Mouse (Mus musculus) thymus, postnatal 36 days (tissue): ENCODE results near the gene Eif4g3.
"Not testable (repeated sequence)": the region's sequence is repeated elsewhere in the genome, so short reads cannot be mapped to it uniquely, and the experiment has no call there.

Experiments
- DNase-seq, 2 experiments: peaks; one replicate each; pipeline ENCODE4 v3.0.0; 2022; ENCODE audit warnings: mixed read lengths in 2 of 2

Eif4g3 gene

GRCm38 (mm10) chr4:137992890-137993289 lies at the start of gene Eif4g3:
Gene Eif4g3, plus strand, starts transcription at chr4:137993022.
- no peak for DNase-seq

- DNase-seq: no peak
Observed at GRCm38 (mm10) chr4:137943540-137943939, 49.3 kb upstream of the Eif4g3 start.

- no peak for DNase-seq
Observed at GRCm38 (mm10) chr4:137945376-137945775, 47.4 kb upstream of the Eif4g3 start.

GRCm38 (mm10) chr4:137946419-137946818 lies 46.4 kb upstream of the Eif4g3 start:
- DNase-seq: no peak

- peak; percentile 65 to 76 for DNase-seq
Observed at GRCm38 (mm10) chr4:137952840-137953239, 40.0 kb upstream of the Eif4g3 start.

GRCm38 (mm10) chr4:137954184-137954583 lies 38.6 kb upstream of the Eif4g3 start:
- DNase-seq: no peak

GRCm38 (mm10) chr4:137954926-137955396 lies 37.9 kb upstream of the Eif4g3 start:
- DNase-seq: no peak

- no peak for DNase-seq
Observed at GRCm38 (mm10) chr4:137956260-137956659, 36.6 kb upstream of the Eif4g3 start.

GRCm38 (mm10) chr4:137959889-137960665 lies 32.7 kb upstream of the Eif4g3 start:
- DNase-seq: no peak

- no peak for DNase-seq
Observed at GRCm38 (mm10) chr4:137960757-137961156, 32.1 kb upstream of the Eif4g3 start.

GRCm38 (mm10) chr4:137962643-137963350 lies 30.0 kb upstream of the Eif4g3 start:
- DNase-seq: no peak

- DNase-seq: no peak
Observed at GRCm38 (mm10) chr4:137963431-137963830, 29.4 kb upstream of the Eif4g3 start.

GRCm38 (mm10) chr4:137963881-137964584 lies 28.8 kb upstream of the Eif4g3 start:
- peak; percentile 59 to 70 for DNase-seq

GRCm38 (mm10) chr4:137964585-137964930 lies 28.3 kb upstream of the Eif4g3 start:
- DNase-seq: no peak

- peak; percentile 55 to 61 for DNase-seq
Observed at GRCm38 (mm10) chr4:137968203-137968602, 24.6 kb upstream of the Eif4g3 start.

GRCm38 (mm10) chr4:137970623-137971199 lies 22.1 kb upstream of the Eif4g3 start:
- not testable (repeated sequence) for DNase-seq

GRCm38 (mm10) chr4:137974856-137975432 lies 17.9 kb upstream of the Eif4g3 start:
- not testable (repeated sequence) for DNase-seq

- not testable (repeated sequence) for DNase-seq
Observed at GRCm38 (mm10) chr4:137979066-137979644, 13.7 kb upstream of the Eif4g3 start.

GRCm38 (mm10) chr4:137982869-137983268 lies 10.0 kb upstream of the Eif4g3 start:
- no peak for DNase-seq

GRCm38 (mm10) chr4:137984212-137984611 lies 8.6 kb upstream of the Eif4g3 start:
- no peak for DNase-seq

- DNase-seq: no peak
Observed at GRCm38 (mm10) chr4:137984746-137985145, 8.1 kb upstream of the Eif4g3 start.

GRCm38 (mm10) chr4:137989426-137989825 lies 3.4 kb upstream of the Eif4g3 start:
- no peak for DNase-seq
